Mouse (Mus musculus) heart, postnatal 0 days (tissue): ENCODE results near the gene Glis3. TPM values are rescaled to one million over a fixed set of nuclear protein-coding genes. Genes with fewer than 3 reads are reported as not detected.

Experiments
- ATAC-seq: fragments of 200-750 bp; cut with Nextera tagmentation; 2 replicates; pipeline ENCODE4 v1.8.0; 2017; ENCODE audit warnings: low read depth, moderate number of reproducible peaks, moderate library complexity; ENCODE audit not compliant: insufficient read depth
- DNase-seq: peaks from one replicate; pipeline ENCODE4 v3.0.0-alpha.2; 2016; ENCODE audit warnings: low spot score
- H3K27ac ChIP-seq: fragments of 300-500 bp; sonication (generic); 2 replicates; pipeline ENCODE4 v1.5.1; 2014; ENCODE audit warnings: low read depth, mild to moderate bottlenecking
- H3K27me3 ChIP-seq: fragments of 300-500 bp; sonication (generic); 2 replicates; pipeline ENCODE4 v1.6.1; 2014; ENCODE audit warnings: low read length, mixed read lengths; ENCODE audit not compliant: control insufficient read depth, insufficient read depth
- H3K36me3 ChIP-seq: fragments of 300-500 bp; sonication (generic); replicated peaks from 2 replicates; pipeline ENCODE4 v1.6.1; 2014; ENCODE audit warnings: low read length, mixed read lengths; ENCODE audit not compliant: control insufficient read depth, insufficient read depth
- H3K4me1 ChIP-seq: fragments of 300-500 bp; sonication (generic); 2 replicates; pipeline ENCODE4 v1.6.1; 2014; ENCODE audit warnings: antibody characterized with exemption; ENCODE audit not compliant: control insufficient read depth, insufficient read depth
- H3K4me2 ChIP-seq: fragments of 300-500 bp; sonication (generic); 2 replicates; pipeline ENCODE4 v1.6.1; 2014; ENCODE audit warnings: low read depth, mild to moderate bottlenecking, low read length, moderate library complexity
- H3K4me3 ChIP-seq: fragments of 300-500 bp; sonication (generic); 2 replicates; pipeline ENCODE4 v1.5.1; 2014; ENCODE audit warnings: low read depth, low read length
- H3K9ac ChIP-seq: fragments of 300-500 bp; sonication (generic); replicated peaks from 2 replicates; pipeline ENCODE4 v1.6.1; 2014; ENCODE audit warnings: low read depth, low read length, mixed read lengths
- H3K9me3 ChIP-seq: fragments of 300-500 bp; sonication (generic); replicated peaks from 2 replicates; pipeline ENCODE4 v1.6.1; 2016; ENCODE audit warnings: low read length; ENCODE audit not compliant: control insufficient read depth
- CTCF ChIP-seq: IDR thresholded peaks from 2 replicates; pipeline ENCODE4 v1.5.1; 2016; ENCODE audit warnings: antibody characterized with exemption, control low read depth, low read depth
- EP300 ChIP-seq: IDR thresholded peaks from 2 replicates; pipeline ENCODE4 v1.6.1; 2016; ENCODE audit warnings: antibody characterized with exemption, low read depth
- WGBS: fragments of 180-500 bp; shearing (Covaris S2); extraction: QIAGEN DNeasy Blood & Tissue Kit; methylation state at CpG from one replicate; pipeline ENCODE4 v1.1.7; 2014; 5-methylcytosine and 5-hydroxymethylcytosine counted together
- polyA plus RNA-seq: library from polyadenylated mRNA; unstranded; fragments of >200 nt; fragmentation: Nextera tagmentation; extraction: Ambion mirVana; gene quantifications from 2 replicates; pipeline ENCODE4 v1.2.1, GENCODE M21; 2015
- total RNA-seq: library from RNA; depleted of rRNA; stranded (reverse); fragments of >200 nt; gene quantifications from 2 replicates; pipeline ENCODE4 v1.2.3, GENCODE M21; 2014; ENCODE audit warnings: low replicate concordance

The Glis3 gene
- total and polyA plus RNA-seq, 2 experiments from 2014 or later: 0.34 to 10.0 TPM

DNA sequence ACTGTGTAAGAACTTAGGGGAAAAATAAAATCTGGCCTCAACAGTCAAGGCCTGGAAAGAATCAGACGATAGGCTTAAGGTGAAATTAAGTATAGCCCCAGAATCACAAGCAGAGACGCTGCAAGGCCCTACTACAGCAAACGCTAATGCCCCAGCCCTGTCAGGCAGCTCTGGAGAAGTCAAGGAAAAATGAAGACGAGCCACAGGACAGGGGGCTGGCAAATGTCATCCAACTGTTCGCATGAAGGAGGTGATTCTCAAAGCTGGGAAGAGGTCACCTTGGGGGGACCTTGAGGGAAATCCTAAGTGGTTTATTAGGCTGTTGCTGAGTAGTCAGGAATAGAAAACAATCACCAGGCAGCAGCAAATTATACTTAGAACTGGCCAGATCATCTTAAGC is 214.1 kb downstream of the Glis3 start:
- 45% methylated on average over 5 of the region's 5 CpGs for WGBS
- H3K9me3 ChIP-seq: no peaks in the 10 kb centered on the region
- no peaks in the 10 kb centered on the region for H3K36me3 ChIP-seq
- no peaks in the 10 kb centered on the region for H3K27me3 ChIP-seq
- no peak overlapping the region for H3K4me2 ChIP-seq
- DNase-seq: no peak
- no peaks in the 10 kb centered on the region for H3K4me1 ChIP-seq
- H3K4me3 ChIP-seq: no peak overlapping the region
- TF ChIP-seq CTCF: no peak
- no peak overlapping the region for H3K27ac ChIP-seq
- ATAC-seq: no peak
- H3K9ac ChIP-seq: no peak overlapping the region

- no peaks in the 10 kb centered on the region for H3K36me3 ChIP-seq
- DNase-seq (no peak), ATAC-seq (no peak)
- no peak overlapping the region for H3K4me3 ChIP-seq
- H3K27me3 ChIP-seq: no peaks in the 10 kb centered on the region
- H3K4me1 ChIP-seq: no peaks in the 10 kb centered on the region
- H3K9ac ChIP-seq: no peak overlapping the region
- no peak for TF ChIP-seq EP300
- no peak for TF ChIP-seq CTCF
- H3K4me2 ChIP-seq: no peak overlapping the region
- no peaks in the 10 kb centered on the region for H3K9me3 ChIP-seq
- WGBS: 74% methylated on average over 8 of the region's 8 CpGs
- H3K27ac ChIP-seq: no peak overlapping the region
Observed at GRCm38 (mm10) chr19:28454331-28454730, 225.5 kb downstream of the Glis3 start.

DNA sequence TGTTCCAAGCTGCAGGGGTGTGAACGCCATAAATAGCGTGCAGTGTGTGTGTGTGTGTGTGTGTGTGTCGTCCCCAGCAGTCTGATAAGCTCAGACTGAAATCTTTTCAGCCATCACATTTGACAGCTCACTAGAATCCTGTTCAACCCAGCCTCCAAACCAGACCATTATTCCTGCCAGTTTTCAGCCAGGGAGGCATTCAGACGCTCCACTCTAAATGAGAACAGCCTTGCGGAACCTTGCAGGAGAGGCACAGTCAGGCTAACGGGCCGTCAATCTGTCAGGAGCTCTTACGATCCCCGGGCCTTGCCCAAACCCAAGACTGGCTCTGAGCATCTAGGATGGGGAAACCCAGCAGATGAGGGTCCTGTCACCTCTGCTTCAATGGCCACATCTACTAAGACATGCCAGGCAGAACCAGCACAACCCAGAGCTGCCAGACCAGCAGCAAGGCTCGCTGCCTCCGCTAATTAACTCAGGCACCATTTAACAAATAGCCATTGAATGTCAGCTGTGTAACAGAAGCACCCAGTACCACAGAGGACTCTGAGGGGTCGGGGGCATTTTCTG is 226.8 kb downstream of the Glis3 start:
- 44% methylated on average over 12 of the region's 12 CpGs for WGBS
- Histone ChIP-seq H3K27me3 (no peaks in the 10 kb centered on the region), H3K9me3 (no peaks in the 10 kb centered on the region), H3K36me3 (no peaks in the 10 kb centered on the region), H3K4me3 (no peak overlapping the region), H3K4me2 (no peak overlapping the region), H3K9ac (no peak overlapping the region), H3K27ac (no peak overlapping the region), H3K4me1 (no peaks in the 10 kb centered on the region)
- ATAC-seq: no peak
- DNase-seq: no peak
- TF ChIP-seq CTCF: no peak

DNA sequence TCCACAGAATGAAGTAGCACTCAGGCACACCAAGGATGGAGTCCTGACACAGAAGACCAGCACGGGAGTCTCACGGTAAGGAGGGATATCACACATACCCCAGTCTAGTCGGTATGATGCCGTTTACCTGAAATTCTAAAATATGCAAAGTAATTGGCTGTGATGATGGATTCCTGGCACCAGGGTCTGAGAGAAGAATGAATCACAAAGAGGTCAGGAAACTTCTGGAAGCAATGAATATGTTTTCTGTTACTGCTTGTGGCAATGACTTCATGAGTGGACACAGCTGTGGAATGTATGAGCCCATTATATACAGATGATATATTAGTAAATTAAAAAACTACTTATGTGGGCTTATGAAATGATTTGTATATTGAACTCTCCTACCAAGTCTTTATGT is 231.1 kb downstream of the Glis3 start:
- H3K27me3 ChIP-seq: no peaks in the 10 kb centered on the region
- H3K4me1 ChIP-seq: no peaks in the 10 kb centered on the region
- WGBS: 74% methylated on average over 4 of the region's 4 CpGs
- ATAC-seq (no peak), DNase-seq (no peak)
- H3K27ac ChIP-seq: no peak overlapping the region
- no peak overlapping the region for H3K9ac ChIP-seq
- no peaks in the 10 kb centered on the region for H3K9me3 ChIP-seq
- no peak overlapping the region for H3K4me2 ChIP-seq
- no peak overlapping the region for H3K4me3 ChIP-seq
- H3K36me3 ChIP-seq: no peaks in the 10 kb centered on the region
- TF ChIP-seq EP300 (no peak), CTCF (no peak)

DNA sequence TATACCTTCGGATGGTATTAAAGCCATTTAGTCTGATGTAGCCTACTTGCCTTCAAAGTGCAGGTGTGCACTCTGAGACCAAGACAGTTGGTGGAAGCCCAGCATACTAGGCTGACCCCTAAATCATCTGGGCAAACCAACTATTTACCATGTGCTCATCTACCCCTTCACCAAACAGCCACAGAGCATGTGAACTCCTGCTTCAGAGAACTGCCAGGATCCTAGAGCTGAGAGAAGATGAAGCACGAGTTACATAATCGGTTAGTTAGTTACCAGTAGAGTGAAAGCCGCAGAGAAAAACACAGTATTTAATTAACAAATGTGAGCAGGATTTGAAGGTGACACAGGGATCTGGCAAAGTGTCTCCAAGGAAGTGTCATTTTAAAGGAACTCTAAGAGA is 237.7 kb downstream of the Glis3 start:
- Histone ChIP-seq H3K4me3 (no peak overlapping the region), H3K9ac (no peak overlapping the region)
- ATAC-seq: no peak

GRCm38 (mm10) chr19:28436457-28437148 is 243.3 kb downstream of the Glis3 start:
- ATAC-seq: no peak

More for the DNA sequence above, 237.7 kb downstream of the Glis3 start:
- Histone ChIP-seq H3K4me1 (no peaks in the 10 kb centered on the region), H3K27ac (no peak overlapping the region), H3K4me2 (no peak overlapping the region), H3K27me3 (no peaks in the 10 kb centered on the region), H3K36me3 (no peaks in the 10 kb centered on the region), H3K9me3 (no peaks in the 10 kb centered on the region)
- no peak for DNase-seq
- 81% methylated on average over 4 of the region's 4 CpGs for WGBS
- no peak for TF ChIP-seq CTCF
- TF ChIP-seq EP300: no peak

More at GRCm38 (mm10) chr19:28436457-28437148, 243.3 kb downstream of the Glis3 start:
- H3K36me3 ChIP-seq: no peaks in the 10 kb centered on the region
- no peak overlapping the region for H3K27ac ChIP-seq
- DNase-seq: no peak
- no peak overlapping the region for H3K9ac ChIP-seq
- H3K4me3 ChIP-seq: no peak overlapping the region
- no peak overlapping the region for H3K4me2 ChIP-seq
- no peak for TF ChIP-seq EP300
- TF ChIP-seq CTCF: no peak
- WGBS: 60% methylated on average over 12 of the region's 12 CpGs
- H3K4me1 ChIP-seq: no peaks in the 10 kb centered on the region
- H3K27me3 ChIP-seq: no peaks in the 10 kb centered on the region
- no peaks in the 10 kb centered on the region for H3K9me3 ChIP-seq
